Mouse (Mus musculus) forebrain, embryonic 12.5 days (tissue): ENCODE results near the gene Tmem59l. TPM values are rescaled to one million over a fixed set of nuclear protein-coding genes. Genes with fewer than 3 reads are reported as not detected.
A peak's percentile ranks its signal among the peaks of the same experiment; 100 is the strongest.

Source experiments
- ATAC-seq: fragments of 200-750 bp; cut with Nextera tagmentation; 2 replicates; pipeline ENCODE4 v1.8.0; 2017; ENCODE audit warnings: moderate TSS enrichment; ENCODE audit not compliant: low FRiP score
- H3K27ac ChIP-seq: fragments of 300-500 bp; sonication (generic); 2 replicates; pipeline ENCODE4 v1.5.1; 2016; ENCODE audit warnings: mild to moderate bottlenecking
- H3K27me3 ChIP-seq: fragments of 300-500 bp; sonication (generic); 2 replicates; pipeline ENCODE4 v1.6.1; 2016; ENCODE audit warnings: mild to moderate bottlenecking
- H3K36me3 ChIP-seq: fragments of 300-500 bp; sonication (generic); replicated peaks from 2 replicates; pipeline ENCODE4 v1.6.1; 2016; ENCODE audit warnings: mild to moderate bottlenecking
- H3K4me1 ChIP-seq: fragments of 300-500 bp; sonication (generic); 2 replicates; pipeline ENCODE4 v1.6.1; 2016
- H3K4me2 ChIP-seq: fragments of 300-500 bp; sonication (generic); 2 replicates; pipeline ENCODE4 v1.6.1; 2016; ENCODE audit warnings: mild to moderate bottlenecking, moderate library complexity
- H3K4me3 ChIP-seq: fragments of 300-500 bp; sonication (generic); replicated peaks from 2 replicates; pipeline ENCODE4 v1.5.1; 2016; ENCODE audit warnings: mild to moderate bottlenecking
- H3K9ac ChIP-seq: fragments of 300-500 bp; sonication (generic); 2 replicates; pipeline ENCODE4 v1.6.1; 2016; ENCODE audit warnings: mild to moderate bottlenecking
- H3K9me3 ChIP-seq: fragments of 300-500 bp; sonication (generic); 2 replicates; pipeline ENCODE4 v1.6.1; 2016
- WGBS: fragments of 180-500 bp; shearing (Covaris S2); methylation state at CpG from one replicate; pipeline ENCODE4 v1.1.7; 2016; 5-methylcytosine and 5-hydroxymethylcytosine counted together
- polyA plus RNA-seq: library from polyadenylated mRNA; unstranded; fragments of >200 nt; fragmentation: Nextera tagmentation; extraction: Ambion mirVana; gene quantifications from 2 replicates; pipeline ENCODE4 v1.2.1, GENCODE M21; 2016

Tmem59l gene
- polyA plus RNA-seq, 1 experiment from 2014 or later, result 17.0 TPM

DNA sequence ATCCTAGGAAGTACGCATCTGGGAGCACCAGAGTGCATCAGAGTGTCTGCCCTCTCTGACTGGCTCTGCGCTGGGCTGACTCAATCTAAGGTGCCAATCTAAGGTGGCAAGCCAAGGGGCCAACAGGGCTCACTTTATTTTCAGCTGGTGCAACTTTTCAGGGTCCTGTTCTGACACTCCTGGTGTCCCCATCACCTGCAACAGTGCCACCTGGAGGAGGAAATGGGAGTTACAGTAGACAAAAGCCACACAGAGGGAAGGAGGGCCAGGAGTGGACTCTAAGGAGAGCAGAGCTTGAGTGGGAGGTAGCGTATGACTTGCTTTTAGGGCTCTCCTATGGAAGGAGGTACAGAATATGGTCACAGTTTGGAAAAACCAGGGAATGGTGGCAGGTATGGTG is 17.7 kb upstream of the Tmem59l start:
- Histone ChIP-seq H3K9me3 (no peaks in the 10 kb centered on the region), H3K9ac (no peak overlapping the region), H3K4me1 (peaks cover 56% of the 10 kb centered on the region), H3K4me3 (no peak overlapping the region; the same call in 1 of the 2 replicates), H3K27me3 (peaks cover 53% of the 10 kb centered on the region), H3K27ac (no peak overlapping the region), H3K36me3 (peaks cover 32% of the 10 kb centered on the region), H3K4me2 (peak overlapping the region; percentile 88; the same call in 1 of the 2 replicates)
- 68% methylated on average over 3 of the region's 3 CpGs for WGBS
- ATAC-seq, result no peak

DNA sequence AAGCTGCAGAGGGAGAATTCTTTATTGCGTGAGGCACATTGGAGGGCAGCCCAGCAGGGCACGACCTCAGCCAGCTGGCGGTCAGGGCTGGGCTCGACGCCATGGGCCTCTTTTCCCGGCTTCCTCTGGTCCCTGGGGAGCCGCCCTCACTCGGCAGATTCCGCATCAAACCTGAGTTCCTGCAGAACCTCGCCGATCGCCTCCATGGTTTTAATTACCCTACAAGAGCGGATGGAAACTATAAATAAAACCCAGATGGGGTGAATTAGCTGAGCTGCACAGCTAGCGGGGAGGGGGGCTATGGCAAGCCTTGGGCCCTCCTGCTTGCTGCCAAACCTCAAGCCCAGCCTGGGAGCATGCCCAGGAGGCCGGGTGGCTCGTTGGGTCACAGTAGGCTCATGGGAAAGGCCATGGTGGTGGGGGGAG is 17.1 kb upstream of the Tmem59l start:
- 75% methylated on average over 16 of the region's 16 CpGs for WGBS

DNA sequence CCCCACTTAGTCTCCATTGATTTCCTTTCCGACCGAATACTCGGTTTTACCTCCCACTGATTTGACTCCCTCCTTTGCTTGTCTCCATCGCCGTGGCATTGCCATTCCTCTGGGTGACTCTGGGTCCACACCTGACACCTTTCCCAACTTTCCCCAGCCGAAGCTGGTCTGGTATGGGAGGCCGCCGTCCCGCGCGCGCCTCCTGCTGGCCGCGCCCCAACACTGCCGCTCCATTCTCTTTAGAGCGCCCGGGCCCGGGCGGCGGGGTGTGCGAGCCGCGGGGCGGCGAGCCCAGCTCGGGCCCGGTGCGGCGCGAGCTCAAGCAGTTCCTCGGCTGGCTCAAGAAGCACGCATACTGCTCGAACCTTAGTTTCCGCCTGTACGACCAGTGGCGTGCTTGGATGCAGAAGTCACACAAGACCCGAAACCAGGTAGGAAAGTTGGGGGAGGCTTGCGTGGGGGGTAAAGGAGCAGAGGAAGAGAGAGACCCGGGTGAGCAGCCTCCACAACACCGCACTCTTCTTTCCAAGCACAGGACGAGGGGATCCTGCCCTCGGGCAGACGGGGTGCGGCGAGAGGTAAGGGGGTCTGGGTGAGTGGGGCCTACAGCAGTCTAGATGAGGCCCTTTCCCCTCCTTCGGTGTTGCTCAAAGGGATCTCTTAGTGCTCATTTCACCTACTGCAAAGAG is 16.0 kb upstream of the Tmem59l start:
- 0 out of 2 replicates have a peak, but pooled peaks have one; percentile 9 for ATAC-seq
- peaks cover 26% of the 10 kb centered on the region for H3K36me3 ChIP-seq
- WGBS, result 8% methylated on average over 46 of the region's 46 CpGs
- peaks cover 70% of the 10 kb centered on the region for H3K27me3 ChIP-seq
- H3K4me2 ChIP-seq, result peak overlapping the region; percentile 13; the same call in 1 of the 2 replicates
- peak overlapping the region; percentile 49; the same call in 1 of the 2 replicates for H3K9ac ChIP-seq
- H3K9me3 ChIP-seq, result no peaks in the 10 kb centered on the region
- peak overlapping the region; percentile 10 for H3K4me3 ChIP-seq
- H3K4me1 ChIP-seq, result peaks cover 42% of the 10 kb centered on the region
- no peak overlapping the region for H3K27ac ChIP-seq

More for the DNA sequence above, 17.1 kb upstream of the Tmem59l start:
- Histone ChIP-seq H3K4me3 (no peak overlapping the region), H3K4me2 (no peak overlapping the region), H3K27me3 (peaks cover 59% of the 10 kb centered on the region), H3K9me3 (no peaks in the 10 kb centered on the region), H3K4me1 (peaks cover 52% of the 10 kb centered on the region), H3K9ac (no peak overlapping the region), H3K36me3 (peaks cover 32% of the 10 kb centered on the region), H3K27ac (no peak overlapping the region)
- no peak for ATAC-seq

DNA sequence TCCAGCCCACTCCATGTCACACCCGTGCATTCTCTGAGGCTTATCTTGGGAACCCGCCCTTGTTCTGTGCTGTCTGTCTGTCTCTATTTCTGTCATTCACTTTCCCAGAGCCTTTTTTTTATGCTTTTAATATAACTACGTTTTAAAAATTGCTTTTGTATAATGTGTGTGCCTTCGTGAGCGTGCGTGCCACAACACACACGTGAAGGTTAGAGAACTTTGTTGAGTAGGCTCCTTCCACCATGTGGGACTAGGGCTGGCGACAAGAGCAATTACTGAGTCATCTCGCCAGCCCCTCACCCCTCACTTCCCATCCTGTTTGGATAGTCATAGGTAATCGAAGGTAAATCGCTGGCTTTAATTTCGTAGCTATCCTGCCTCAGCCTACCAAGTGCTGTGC is 15.4 kb upstream of the Tmem59l start:
- peaks cover 76% of the 10 kb centered on the region for H3K27me3 ChIP-seq
- H3K27ac ChIP-seq, result no peak overlapping the region
- H3K36me3 ChIP-seq, result peaks cover 19% of the 10 kb centered on the region
- no peak for ATAC-seq
- 0 out of 2 replicates have a peak overlapping the region, but pooled peaks have one; percentile 15 for H3K4me2 ChIP-seq
- 0 out of 2 replicates have a peak overlapping the region, but pooled peaks have one; percentile 8 for H3K4me3 ChIP-seq
- peaks cover 39% of the 10 kb centered on the region for H3K4me1 ChIP-seq
- H3K9me3 ChIP-seq, result no peaks in the 10 kb centered on the region
- H3K9ac ChIP-seq, result no peak overlapping the region
- 27% methylated on average over 12 of the region's 12 CpGs for WGBS

DNA sequence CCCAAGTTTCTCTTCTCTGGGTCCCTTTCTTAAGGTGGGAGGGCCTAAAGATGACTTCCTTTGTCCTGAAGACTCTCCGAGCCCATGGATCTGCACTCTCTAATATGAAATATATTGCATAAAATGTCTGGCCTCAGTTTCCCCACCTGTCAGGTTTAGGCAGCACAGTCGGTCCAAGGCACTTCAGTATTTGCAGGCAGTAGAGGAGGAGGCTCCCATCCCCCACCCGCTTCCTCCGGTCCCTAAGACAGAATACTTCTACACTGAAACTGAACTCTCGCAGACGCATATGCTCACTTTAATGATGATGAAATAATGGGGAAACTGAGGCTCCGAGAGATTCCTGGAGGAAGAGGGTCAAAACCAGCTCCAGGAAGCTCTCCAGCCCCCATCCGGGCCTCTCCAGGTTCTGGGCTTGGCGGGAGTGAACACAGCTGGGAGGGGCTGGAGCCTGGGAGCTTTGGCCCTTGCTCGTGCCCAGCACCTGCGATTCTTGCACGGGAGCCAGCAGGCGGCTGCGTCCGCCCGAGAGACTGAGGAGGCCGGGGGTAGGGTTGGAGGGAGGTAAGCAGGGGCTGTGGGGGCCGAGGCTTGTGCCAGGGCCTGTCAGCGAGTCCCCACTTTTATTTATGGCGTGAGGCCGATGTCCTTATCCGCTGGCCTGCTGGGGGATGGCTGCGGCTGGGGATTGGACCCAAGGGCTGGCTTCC is 14.8 kb upstream of the Tmem59l start:
- Histone ChIP-seq H3K27me3 (peaks cover 82% of the 10 kb centered on the region), H3K4me3 (peak overlapping the region; percentile 8; the same call in 1 of the 2 replicates), H3K9ac (no peak overlapping the region), H3K4me1 (peaks cover 39% of the 10 kb centered on the region), H3K36me3 (peaks cover 14% of the 10 kb centered on the region), H3K4me2 (0 out of 2 replicates have a peak overlapping the region, but pooled peaks have one; percentile 15), H3K27ac (no peak overlapping the region), H3K9me3 (no peaks in the 10 kb centered on the region)
- ATAC-seq, result no peak
- 10% methylated on average over 23 of the region's 23 CpGs for WGBS

DNA sequence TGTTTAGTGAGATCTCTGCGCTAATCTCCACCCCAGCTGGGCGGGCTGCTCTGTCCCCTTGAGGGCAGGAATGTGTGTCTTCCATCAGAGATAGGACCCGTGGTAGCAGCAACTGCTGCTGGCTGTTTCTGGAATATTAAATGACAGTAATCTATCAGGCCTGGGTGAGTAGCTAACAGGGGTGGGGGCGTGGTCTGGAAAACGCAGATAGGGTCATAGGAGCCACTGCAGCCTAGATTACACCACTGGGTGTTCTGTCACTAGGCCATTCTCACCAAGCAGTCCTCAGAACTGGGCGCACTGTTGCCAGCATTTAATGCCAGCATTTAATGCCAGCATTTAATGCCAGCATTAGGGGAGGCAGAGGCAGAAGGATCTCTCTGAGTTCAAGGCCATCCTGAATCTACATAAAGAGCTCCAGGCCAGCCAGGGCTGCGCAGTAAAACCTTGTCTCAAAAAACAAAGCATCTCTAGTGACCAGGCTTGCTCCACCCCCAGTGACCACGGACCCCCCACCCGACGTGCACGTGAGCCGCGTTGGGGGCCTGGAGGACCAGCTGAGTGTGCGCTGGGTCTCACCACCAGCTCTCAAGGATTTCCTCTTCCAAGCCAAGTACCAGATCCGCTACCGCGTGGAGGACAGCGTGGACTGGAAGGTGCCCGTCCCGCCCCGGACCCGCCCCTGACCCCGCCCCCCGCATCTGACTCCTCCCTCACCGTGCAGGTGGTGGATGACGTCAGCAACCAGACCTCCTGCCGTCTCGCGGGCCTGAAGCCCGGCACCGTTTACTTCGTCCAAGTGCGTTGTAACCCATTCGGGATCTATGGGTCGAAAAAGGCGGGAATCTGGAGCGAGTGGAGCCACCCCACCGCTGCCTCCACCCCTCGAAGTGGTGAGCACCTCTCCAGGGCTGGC is 13.5 kb upstream of the Tmem59l start:
- H3K4me1 ChIP-seq, result peaks cover 37% of the 10 kb centered on the region

DNA sequence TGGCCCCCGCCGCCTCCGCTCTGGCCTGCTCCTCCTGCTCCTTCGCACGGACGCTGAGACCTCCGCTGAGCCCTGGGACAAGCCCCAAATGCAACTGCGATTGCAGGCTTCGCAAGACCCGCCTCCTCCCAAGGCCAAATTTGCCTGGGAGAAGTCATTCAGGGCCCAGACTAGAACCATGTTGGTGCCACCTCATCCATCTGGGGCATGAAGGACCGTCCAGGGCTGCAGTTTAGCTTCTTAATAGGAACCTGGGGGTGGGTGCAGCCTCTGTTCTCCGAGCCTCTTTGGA is 8.6 kb upstream of the Tmem59l start:
- Histone ChIP-seq H3K4me2 (peak overlapping the region; percentile 21; the same call in 1 of the 2 replicates), H3K36me3 (no peaks in the 10 kb centered on the region), H3K9ac (no peak overlapping the region), H3K4me3 (no peak overlapping the region), H3K4me1 (peaks cover 38% of the 10 kb centered on the region), H3K27me3 (peaks cover 100% of the 10 kb centered on the region), H3K9me3 (no peaks in the 10 kb centered on the region), H3K27ac (no peak overlapping the region)
- no peak for ATAC-seq
- WGBS, result 6% methylated on average over 12 of the region's 12 CpGs

More for the DNA sequence above, 13.5 kb upstream of the Tmem59l start:
- H3K36me3 ChIP-seq, result peaks cover 12% of the 10 kb centered on the region
- no peak overlapping the region for H3K27ac ChIP-seq
- peaks cover 95% of the 10 kb centered on the region for H3K27me3 ChIP-seq
- no peak for ATAC-seq
- H3K9me3 ChIP-seq, result no peaks in the 10 kb centered on the region
- peak overlapping the region; percentile 39 for H3K4me2 ChIP-seq
- WGBS, result 6% methylated on average over 39 of the region's 39 CpGs
- peak overlapping the region; percentile 19 for H3K4me3 ChIP-seq
- no peak overlapping the region; the same call in 1 of the 2 replicates for H3K9ac ChIP-seq

DNA sequence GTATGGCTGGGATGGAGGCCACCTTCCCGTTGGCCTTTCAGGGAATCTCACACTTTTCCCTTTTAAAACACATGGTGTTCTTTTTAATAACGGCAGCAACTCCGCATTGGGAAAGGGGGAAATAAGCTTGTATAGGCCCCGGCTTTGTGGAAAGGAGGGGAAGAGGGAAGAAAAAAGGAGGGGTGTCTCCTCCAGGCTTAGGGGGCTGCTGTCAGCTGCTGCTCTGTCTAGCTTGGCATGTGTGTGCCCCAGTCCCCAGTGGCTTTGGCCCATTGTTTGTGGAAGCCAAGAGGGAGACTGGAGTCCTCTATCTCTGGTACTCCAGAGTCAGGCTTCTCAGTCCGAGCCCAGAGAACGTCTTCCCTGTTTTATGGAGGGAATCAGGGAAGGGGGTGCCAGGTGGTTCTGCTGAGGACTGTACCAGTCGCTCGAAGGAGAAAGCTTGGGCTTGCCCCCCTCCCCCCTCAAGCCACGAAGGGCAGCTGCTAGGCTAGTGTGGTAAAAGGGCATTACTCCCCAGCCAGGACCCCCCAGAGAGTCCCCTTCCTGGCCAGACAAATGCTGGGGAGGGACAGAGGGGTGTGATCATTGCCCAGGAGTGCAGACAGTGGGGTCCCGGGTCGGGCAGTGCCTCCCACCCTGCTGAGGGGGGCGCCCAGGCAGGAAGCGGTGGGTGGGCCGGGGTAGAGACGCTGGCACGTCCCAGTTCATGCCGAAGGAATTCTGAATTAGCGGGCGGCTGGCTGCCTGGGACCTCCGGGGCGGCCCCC is 8.0 kb upstream of the Tmem59l start:
- H3K9me3 ChIP-seq, result no peaks in the 10 kb centered on the region
- no peak overlapping the region for H3K9ac ChIP-seq
- H3K27me3 ChIP-seq, result peaks cover 100% of the 10 kb centered on the region
- H3K36me3 ChIP-seq, result no peaks in the 10 kb centered on the region
- peaks cover 37% of the 10 kb centered on the region for H3K4me1 ChIP-seq
- WGBS, result under 1% methylated on average over 20 of the region's 21 CpGs
- H3K27ac ChIP-seq, result no peak overlapping the region
- peak overlapping the region; percentile 39; the same call in 1 of the 2 replicates for H3K4me3 ChIP-seq
- peak overlapping the region; percentile 21; the same call in 1 of the 2 replicates for H3K4me2 ChIP-seq
- ATAC-seq, result no peak

DNA sequence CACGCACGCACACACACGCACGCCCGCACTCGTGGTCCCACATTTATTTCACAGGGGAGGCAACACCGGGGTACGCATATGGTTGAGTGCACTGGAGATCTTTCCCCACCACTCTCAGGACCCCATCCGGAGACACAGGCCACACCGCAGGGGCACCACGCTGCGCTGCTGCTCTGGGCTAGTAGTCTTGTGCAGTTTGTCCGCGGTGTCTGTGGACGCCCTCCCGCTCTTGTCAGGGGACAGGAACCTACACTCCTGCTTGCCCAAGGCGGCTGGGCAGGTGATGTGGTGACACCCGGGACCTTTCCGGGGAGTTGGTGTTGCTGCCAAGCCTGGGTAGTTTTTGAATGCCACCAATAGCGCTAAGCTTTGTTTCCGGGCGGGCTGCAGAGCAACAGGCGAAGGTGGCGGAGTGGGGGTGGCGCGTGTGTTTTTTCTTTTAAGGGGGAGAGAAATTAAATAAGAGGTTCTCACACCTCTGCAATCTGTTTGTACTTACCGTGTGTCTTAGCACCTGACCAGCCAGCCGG is 7.3 kb upstream of the Tmem59l start:
- H3K27me3 ChIP-seq, result peaks cover 100% of the 10 kb centered on the region
- H3K9ac ChIP-seq, result no peak overlapping the region
- H3K4me2 ChIP-seq, result peak overlapping the region; percentile 3; the same call in 1 of the 2 replicates
- H3K4me1 ChIP-seq, result peaks cover 40% of the 10 kb centered on the region
- ATAC-seq, result no peak
- no peaks in the 10 kb centered on the region for H3K9me3 ChIP-seq
- H3K27ac ChIP-seq, result no peak overlapping the region
- H3K36me3 ChIP-seq, result no peaks in the 10 kb centered on the region
- 1% methylated on average over 28 of the region's 28 CpGs for WGBS
- H3K4me3 ChIP-seq, result peak overlapping the region; percentile 39; the same call in 1 of the 2 replicates

DNA sequence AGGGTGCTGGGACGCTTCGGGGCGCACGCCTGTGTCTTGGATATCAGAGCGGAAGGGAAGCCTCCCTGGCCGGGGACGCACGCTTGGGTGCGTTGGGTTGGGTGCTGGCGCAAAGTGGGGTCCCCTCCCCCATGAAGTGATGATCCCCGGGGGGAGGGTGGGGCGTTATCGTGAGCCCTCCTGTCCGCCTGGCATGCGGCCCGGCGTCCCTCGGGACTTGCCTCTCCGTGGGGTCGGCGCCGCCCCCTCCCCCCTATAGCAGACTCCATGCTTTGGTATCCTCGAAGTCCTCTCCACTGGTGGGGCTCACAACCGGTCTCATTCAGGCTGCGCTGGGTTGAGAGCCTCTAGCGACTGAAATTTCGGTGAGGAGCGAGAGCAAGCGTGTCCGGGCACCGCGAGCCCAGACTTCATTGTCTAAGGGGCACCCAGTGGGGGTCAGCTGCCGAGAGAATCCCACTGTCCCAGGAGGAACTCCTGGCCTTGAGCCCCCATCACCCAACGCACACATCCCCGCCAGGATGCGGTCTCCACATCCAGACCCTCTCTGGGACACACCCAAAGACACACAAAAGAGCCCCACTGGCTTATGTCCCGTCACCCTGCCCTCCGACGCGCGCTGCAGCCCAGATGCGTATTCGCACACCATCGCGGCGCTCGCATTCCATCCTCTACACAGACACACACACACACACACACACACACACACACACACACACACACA is 6.7 kb upstream of the Tmem59l start:
- Histone ChIP-seq H3K4me3 (peak overlapping the region; percentile 39), H3K9ac (no peak overlapping the region), H3K4me1 (peaks cover 46% of the 10 kb centered on the region), H3K27me3 (peaks cover 100% of the 10 kb centered on the region), H3K9me3 (no peaks in the 10 kb centered on the region), H3K4me2 (peak overlapping the region; percentile 56), H3K27ac (no peak overlapping the region), H3K36me3 (no peaks in the 10 kb centered on the region)
- WGBS, result 2% methylated on average over 47 of the region's 47 CpGs
- no peak for ATAC-seq
